Mouse (Mus musculus) liver, adult (tissue): ENCODE results near the gene Gpha2.
A peak's percentile ranks its signal among the peaks of the same experiment; 100 is the strongest.

Experiments
- GATA4 ChIP-seq: IDR thresholded peaks from 2 replicates; pipeline ENCODE4 v1.6.1; 2014; ENCODE audit warnings: mild to moderate bottlenecking, low read length; ENCODE audit not compliant: insufficient replicate concordance

The Gpha2 gene

DNA sequence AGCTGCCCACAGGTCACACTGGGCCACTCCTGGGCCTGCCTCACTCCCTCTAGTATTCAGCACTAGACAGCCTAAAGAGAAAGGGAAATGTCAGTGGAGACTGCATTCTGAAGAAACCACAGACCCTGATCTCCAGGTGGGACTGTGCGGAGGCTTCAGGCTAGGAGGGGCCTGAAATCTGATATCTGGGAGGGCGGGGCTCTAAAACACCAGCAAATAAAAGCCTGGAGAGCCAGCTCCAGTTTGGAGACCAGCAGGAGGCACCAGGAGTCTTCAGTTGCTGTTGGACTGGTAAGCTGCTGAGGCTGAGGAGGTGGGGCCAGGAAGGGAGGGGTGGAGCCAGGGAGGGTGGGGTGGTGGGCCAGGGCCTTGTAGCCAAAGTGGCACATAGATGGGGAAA is at the start of gene Gpha2:
Gene Gpha2 (plus strand): TSS at position 246 of the 400 bp plus-strand sequence.
- TF ChIP-seq GATA4 = no peak

- no peak for TF ChIP-seq GATA4
Observed at GRCm38 (mm10) chr19:6178775-6179174, 47.4 kb upstream of the Gpha2 start.

GRCm38 (mm10) chr19:6181629-6182028 is 44.6 kb upstream of the Gpha2 start:
- no peak for TF ChIP-seq GATA4

- no peak for TF ChIP-seq GATA4
Observed at GRCm38 (mm10) chr19:6182534-6182933, 43.6 kb upstream of the Gpha2 start.

DNA sequence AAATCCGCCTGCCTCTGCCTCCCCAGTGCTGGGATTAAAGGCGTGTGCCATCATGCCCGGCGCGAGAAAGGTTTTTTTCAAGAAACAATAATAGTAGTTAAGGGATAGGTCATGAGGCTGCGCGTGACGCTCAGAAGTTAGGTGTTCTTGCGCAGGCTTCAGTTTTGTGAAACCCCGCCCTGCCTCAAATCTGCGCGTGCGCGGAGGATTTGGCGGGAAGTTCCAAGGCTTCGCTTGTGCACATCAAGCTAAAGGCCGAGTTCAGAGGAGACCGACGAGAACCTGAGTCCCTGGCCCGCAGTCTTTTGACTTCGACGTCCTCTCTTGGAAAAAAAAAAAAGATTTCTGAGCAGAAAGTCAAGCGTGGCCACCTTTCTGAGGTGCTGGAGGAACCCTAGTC is 42.0 kb upstream of the Gpha2 start, which contains the start of gene Majin:
Gene Majin (plus strand): TSS at position 258 of the 400 bp plus-strand sequence.
- TF ChIP-seq GATA4 = no peak

DNA sequence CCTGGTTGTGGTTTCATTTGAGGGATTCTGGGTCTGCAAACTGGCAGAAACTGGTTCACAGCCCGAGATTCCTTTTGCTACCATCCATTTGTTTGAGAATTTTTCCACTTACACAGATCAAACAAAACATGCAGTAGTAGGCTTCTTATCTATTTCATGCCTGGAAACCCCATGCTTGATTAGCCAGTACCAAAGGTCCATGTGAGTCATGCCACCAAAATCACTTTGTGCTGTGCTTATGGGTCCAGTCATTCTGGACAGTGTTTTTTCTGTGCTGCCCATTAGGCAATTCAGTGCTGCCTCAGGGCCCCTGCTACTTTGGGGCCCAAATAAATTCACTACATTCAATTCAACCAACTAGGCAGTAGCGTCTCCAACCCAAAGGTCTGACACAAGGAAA is 21.9 kb upstream of the Gpha2 start:
- TF ChIP-seq GATA4 = no peak

DNA sequence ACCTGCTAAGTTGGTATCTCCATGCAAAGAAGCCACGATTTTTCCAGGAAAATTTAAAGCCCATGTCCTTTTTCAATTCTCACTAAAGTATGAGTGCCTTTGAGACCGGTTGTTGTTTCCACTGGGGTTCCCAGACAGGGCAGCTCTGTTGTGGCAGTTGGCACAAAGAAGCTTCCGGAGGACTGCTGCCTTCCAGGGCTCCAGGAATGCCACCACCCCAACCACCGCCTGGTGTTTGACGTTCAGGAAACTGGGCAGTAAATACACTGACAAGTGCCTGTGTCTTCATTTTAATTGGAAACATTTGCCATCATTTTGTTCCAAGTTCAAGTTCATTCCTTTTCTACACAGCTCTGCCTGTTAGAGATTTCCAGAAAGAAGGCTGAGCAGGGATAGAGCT is 19.5 kb upstream of the Gpha2 start:
- no peak for TF ChIP-seq GATA4

DNA sequence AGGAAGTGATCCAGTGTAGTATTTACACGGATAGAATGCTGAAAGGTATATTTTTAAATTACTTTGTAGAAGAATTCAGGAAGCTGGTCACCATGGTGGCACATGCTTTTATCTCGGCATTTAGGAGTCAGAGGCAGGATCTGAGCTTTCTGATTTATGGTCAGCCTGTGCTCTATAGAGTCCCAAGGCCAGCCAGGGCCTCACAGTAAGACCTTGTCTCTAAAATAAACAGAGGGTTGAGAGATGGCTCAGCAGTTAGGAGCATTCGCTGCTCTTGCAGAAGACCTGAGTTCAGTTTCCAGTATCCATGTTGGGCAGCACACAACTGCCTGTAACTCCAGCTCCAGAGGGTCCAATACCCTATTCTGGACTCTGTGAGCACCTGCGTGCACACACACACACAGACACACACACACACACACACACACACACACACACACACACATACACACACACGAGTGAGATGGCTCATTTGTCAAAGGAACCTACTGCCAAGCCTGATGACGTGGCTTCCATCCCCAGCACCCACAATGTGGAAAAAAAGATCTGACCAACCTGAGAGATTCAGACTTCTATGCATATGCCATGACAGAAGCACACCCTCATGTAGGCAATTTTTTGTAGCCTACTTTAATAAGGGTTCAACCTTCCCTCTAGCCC is 10.0 kb upstream of the Gpha2 start:
- TF ChIP-seq GATA4 = no peak

- TF ChIP-seq GATA4 = no peak
Observed at GRCm38 (mm10) chr19:6218606-6219005, 7.6 kb upstream of the Gpha2 start.

- no peak for TF ChIP-seq GATA4
Observed at GRCm38 (mm10) chr19:6226763-6227162, 583 bp downstream of the Gpha2 start.

- TF ChIP-seq GATA4 = no peak
Observed at GRCm38 (mm10) chr19:6227864-6228263, 1.7 kb downstream of the Gpha2 start.

DNA sequence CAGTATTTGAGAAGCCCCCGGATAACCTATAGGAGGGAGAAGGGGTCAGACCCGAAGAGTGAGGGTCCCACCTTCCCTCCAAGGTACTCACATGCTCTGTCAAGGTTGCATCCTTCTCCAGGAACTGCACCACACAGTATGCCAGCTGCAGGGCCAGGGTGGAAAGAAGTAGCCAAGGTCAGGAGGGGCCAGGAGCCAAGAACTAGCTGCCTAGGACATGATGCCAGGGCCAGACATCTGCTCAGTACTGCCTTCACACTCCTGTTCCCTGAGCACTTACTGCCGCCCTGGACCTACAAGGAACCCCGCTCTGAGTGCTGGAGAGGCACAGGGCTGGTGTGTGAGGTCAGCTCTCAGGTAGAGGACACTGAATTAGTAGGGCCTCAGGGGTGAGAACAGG is 4.2 kb downstream of the Gpha2 start:
- no peak for TF ChIP-seq GATA4

- TF ChIP-seq GATA4 = no peak
Observed at GRCm38 (mm10) chr19:6231036-6231435, 4.9 kb downstream of the Gpha2 start.

- TF ChIP-seq GATA4 = no peak
Observed at GRCm38 (mm10) chr19:6233647-6234046, 7.5 kb downstream of the Gpha2 start.

- TF ChIP-seq GATA4 = no peak
Observed at GRCm38 (mm10) chr19:6234337-6235083, 8.3 kb downstream of the Gpha2 start.

DNA sequence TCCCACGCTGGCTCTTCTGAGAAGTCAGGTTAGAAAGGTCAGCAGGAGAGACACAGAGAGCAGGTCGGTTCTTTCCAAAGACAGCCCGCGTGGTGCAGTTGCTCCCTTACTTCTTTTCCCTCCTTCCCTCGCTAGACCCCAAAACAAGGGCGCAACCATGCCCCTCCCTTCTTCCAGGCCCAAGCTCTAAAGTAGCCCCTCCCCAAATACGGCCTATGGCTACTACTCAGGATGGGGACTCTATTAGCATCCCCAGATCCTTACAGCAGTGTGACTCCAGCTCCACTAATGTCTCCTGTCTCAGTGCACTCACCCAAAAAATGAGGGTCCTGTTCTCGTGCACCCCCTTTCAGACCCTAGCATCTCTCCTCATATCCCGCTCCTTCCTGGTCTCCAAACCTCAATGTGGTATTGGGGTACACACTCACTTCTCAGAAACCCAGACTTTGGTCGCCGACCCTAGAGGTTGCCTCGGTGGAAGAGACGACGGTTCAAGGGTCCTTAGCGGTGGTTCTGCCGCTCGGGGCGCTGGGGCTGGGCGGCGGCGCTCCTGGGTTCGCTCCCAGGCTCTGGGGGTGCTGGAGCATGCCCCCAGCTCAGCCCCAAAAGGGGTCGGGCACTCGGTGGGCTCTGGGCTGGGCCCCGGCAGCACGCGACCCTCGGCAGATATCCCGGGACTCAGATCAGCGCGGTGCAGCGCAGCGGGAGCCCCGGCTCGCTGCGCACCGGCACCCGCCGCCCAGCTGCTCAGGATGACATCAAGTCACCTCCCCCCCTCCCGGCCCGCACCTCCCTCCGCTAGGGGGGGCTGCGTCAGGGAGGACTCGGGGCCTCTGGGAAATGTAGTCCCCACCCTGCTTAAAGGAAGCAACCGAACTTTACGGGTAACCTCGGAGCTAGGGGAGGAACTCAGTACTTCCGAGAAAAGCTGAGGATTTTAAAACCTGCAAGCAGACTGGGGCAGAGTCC is 9.2 kb downstream of the Gpha2 start, which contains the start of gene Ppp2r5b:
Gene Ppp2r5b (minus strand): TSS at position 789 of the 969 bp plus-strand sequence.
- TF ChIP-seq GATA4 = no peak

GRCm38 (mm10) chr19:6236053-6236441 is 9.9 kb downstream of the Gpha2 start:
- peak; percentile 18; the same call in 1 of the 2 replicates for TF ChIP-seq GATA4
